Mouse (Mus musculus) thymus, adult 2 months (tissue): ENCODE data around the gene Synrg.

Experiments used
- CTCF ChIP-seq: fragments of 200-500 bp; IDR thresholded peaks from 2 replicates; pipeline ENCODE4 v1.5.1; 2012; ENCODE audit warnings: mild to moderate bottlenecking, control low read depth, low read length, moderate library complexity, borderline replicate concordance; ENCODE audit not compliant: control insufficient read depth, poor library complexity, insufficient read depth; ENCODE audit errors: extremely low read depth
- POLR2A ChIP-seq: fragments of 200-500 bp; IDR thresholded peaks from 2 replicates; pipeline ENCODE4 v1.6.1; 2012; ENCODE audit warnings: mild to moderate bottlenecking, low read length, control low read depth, moderate library complexity; ENCODE audit not compliant: control insufficient read depth, poor library complexity, insufficient read depth; ENCODE audit errors: extremely low read depth

- TF ChIP-seq CTCF = no peak
- no peak for TF ChIP-seq POLR2A
Measured at GRCm38 (mm10) chr11:84069034-84069370, 104.8 kb downstream of the Synrg start, which contains the start of gene Dusp14.
